In genomic region chr2:167801389-167801788, GRCm38 (mm10) we compare ENCODE assay signal across 16 mouse cellular contexts.
DNase-seq lines count a peak whose midpoint lies in the region; ATAC-seq and TF ChIP-seq lines count a peak whose summit lies in the region.
"Had no signal": no experiment of that assay in that cellular context is flagged by ENCODE, and none has a peak within 500 bp of the region (broad histone marks: within the 10 kb centered on the region; RNA-seq: fewer than 3 reads in every experiment).

No protein-coding gene starts in this region.

- no peaks in the 10 kb centered on the region for H3K27me3 ChIP-seq in heart, embryonic 12.5 days (replicated peaks)
- no peaks in the 10 kb centered on the region for H3K27me3 ChIP-seq in lung, embryonic 14.5 days (ENCODE audit: insufficient read depth, low read length)
- H3K27me3 ChIP-seq in intestine, embryonic 16.5 days (replicated peaks; ENCODE audit: control insufficient read depth, insufficient read depth, low read length): no peaks in the 10 kb centered on the region
- H3K27me3 ChIP-seq in stomach, embryonic 16.5 days (ENCODE audit: control insufficient read depth, insufficient read depth, low read length): no peaks in the 10 kb centered on the region
- H3K27me3 ChIP-seq: forebrain, embryonic 12.5 days; midbrain, embryonic 15.5 days had no signal

- peaks cover 50% of the 10 kb centered on the region for H3K4me1 ChIP-seq in heart, embryonic 12.5 days (replicated peaks)
- peaks cover 9% of the 10 kb centered on the region for H3K4me1 ChIP-seq in lung, embryonic 14.5 days (ENCODE audit: insufficient read depth)
- H3K4me1 ChIP-seq in intestine, embryonic 16.5 days (ENCODE audit: control insufficient read depth, insufficient read depth, low read length): peaks cover 39% of the 10 kb centered on the region
- H3K4me1 ChIP-seq in stomach, embryonic 16.5 days (ENCODE audit: control insufficient read depth, insufficient read depth, low read length): peaks cover 30% of the 10 kb centered on the region
- H3K4me1 ChIP-seq: midbrain, embryonic 15.5 days had no signal

- H3K4me2 ChIP-seq in heart, embryonic 12.5 days: no peak overlapping the region
- H3K4me2 ChIP-seq in lung, embryonic 14.5 days: no peak overlapping the region
- no peak overlapping the region for H3K4me2 ChIP-seq in intestine, embryonic 16.5 days (ENCODE audit: low read depth, low read length)
- H3K4me2 ChIP-seq in stomach, embryonic 16.5 days (ENCODE audit: low read depth, low read length): no peak overlapping the region
- H3K4me2 ChIP-seq: forebrain, embryonic 12.5 days; midbrain, embryonic 15.5 days had no signal

- 27% methylated on average over 10 of the region's 10 CpGs for WGBS in heart, embryonic 12.5 days
- 67% methylated on average over 10 of the region's 10 CpGs for WGBS in lung, embryonic 14.5 days
- 76% methylated on average over 10 of the region's 10 CpGs for WGBS in intestine, embryonic 16.5 days
- WGBS in stomach, embryonic 16.5 days: 74% methylated on average over 10 of the region's 10 CpGs

- H3K27ac ChIP-seq in heart, embryonic 12.5 days (ENCODE audit: poor library complexity, severe bottlenecking): peak overlapping the region; percentile 96
- peak overlapping the region; percentile 83 for H3K27ac ChIP-seq in lung, embryonic 14.5 days (ENCODE audit: low read depth)
- H3K27ac ChIP-seq in intestine, embryonic 16.5 days (ENCODE audit: low read length): peak overlapping the region; percentile 83
- peak overlapping the region; percentile 81; the same call in 1 of the 2 replicates for H3K27ac ChIP-seq in stomach, embryonic 16.5 days (ENCODE audit: low read length)
- H3K27ac ChIP-seq: midbrain, embryonic 15.5 days had no signal

- no peaks in the 10 kb centered on the region for H3K36me3 ChIP-seq in heart, embryonic 12.5 days
- no peaks in the 10 kb centered on the region for H3K36me3 ChIP-seq in lung, embryonic 14.5 days (ENCODE audit: insufficient read depth)
- H3K36me3 ChIP-seq in intestine, embryonic 16.5 days (ENCODE audit: control insufficient read depth, insufficient read depth, low read length): no peaks in the 10 kb centered on the region
- H3K36me3 ChIP-seq in stomach, embryonic 16.5 days (ENCODE audit: control insufficient read depth, insufficient read depth, low read length): no peaks in the 10 kb centered on the region
- H3K36me3 ChIP-seq: forebrain, embryonic 12.5 days; midbrain, embryonic 15.5 days had no signal

- H3K9me3 ChIP-seq in heart, embryonic 12.5 days (replicated peaks): 0 out of 2 replicates have a peak, but pooled peaks cover 3% of the 10 kb centered on the region
- no peaks in the 10 kb centered on the region for H3K9me3 ChIP-seq in lung, embryonic 14.5 days (ENCODE audit: low read depth, low read length)
- H3K9me3 ChIP-seq in intestine, embryonic 16.5 days (ENCODE audit: control insufficient read depth, low read length): no peaks in the 10 kb centered on the region
- no peaks in the 10 kb centered on the region for H3K9me3 ChIP-seq in stomach, embryonic 16.5 days (replicated peaks; ENCODE audit: control insufficient read depth, low read length)
- H3K9me3 ChIP-seq: forebrain, embryonic 12.5 days; midbrain, embryonic 15.5 days had no signal

- TF ChIP-seq CTCF in lung, embryonic 14.5 days (IDR thresholded peaks at IDR 0.05; ENCODE audit: low read depth): no peak

- DNase-seq in heart, adult 11 months: no peak
- no peak for DNase-seq in lung, embryonic 14.5 days
- no peak for DNase-seq in lung, postnatal 4 days
- no peak for DNase-seq in thymus, adult 18-20 months
- DNase-seq in embryo, embryonic 9.5 days (ENCODE audit: extremely low spot score): no peak
- DNase-seq: cerebellum, postnatal 14 days; layer of hippocampus, postnatal 36 days; left cerebral cortex, postnatal 4 days; lung, postnatal 10 days; thymus, postnatal 14 days had no signal

- 0 out of 2 replicates have a peak overlapping the region, but pooled peaks have one; percentile 27 for H3K9ac ChIP-seq in heart, embryonic 12.5 days
- H3K9ac ChIP-seq in lung, embryonic 14.5 days: no peak overlapping the region
- no peak overlapping the region for H3K9ac ChIP-seq in intestine, embryonic 16.5 days (ENCODE audit: low read depth, low read length)
- H3K9ac ChIP-seq in stomach, embryonic 16.5 days (ENCODE audit: low read length): no peak overlapping the region
- H3K9ac ChIP-seq: forebrain, embryonic 12.5 days; midbrain, embryonic 15.5 days had no signal

- H3K4me3 ChIP-seq in heart, embryonic 12.5 days: no peak overlapping the region
- no peak overlapping the region for H3K4me3 ChIP-seq in lung, embryonic 14.5 days (ENCODE audit: low read depth, low read length)
- H3K4me3 ChIP-seq in intestine, embryonic 16.5 days (ENCODE audit: low read length): no peak overlapping the region
- H3K4me3 ChIP-seq in stomach, embryonic 16.5 days (replicated peaks; ENCODE audit: low read length): no peak overlapping the region
- H3K4me3 ChIP-seq: forebrain, embryonic 12.5 days; midbrain, embryonic 15.5 days had no signal

- peak; percentile 70 for ATAC-seq in heart, embryonic 12.5 days (ENCODE audit: insufficient number of reproducible peaks, low FRiP score)
- 0 out of 2 replicates have a peak, but pooled peaks have one; percentile 1 for ATAC-seq in lung, embryonic 14.5 days (ENCODE audit: insufficient read depth)
- ATAC-seq in intestine, embryonic 16.5 days: no peak
- no peak for ATAC-seq in stomach, embryonic 16.5 days (ENCODE audit: insufficient read depth, low FRiP score)
- ATAC-seq: inflammation-experienced regulatory T-cells, adult 6 months; midbrain, embryonic 15.5 days had no signal

Comparison
In these comparisons a context has a peak if more than half of its experiments do, and no peak if none do; other contexts are left out.
1. ATAC-seq: peak in heart, embryonic 12.5 days (single experiment) and lung, embryonic 14.5 days (single experiment); none in intestine, embryonic 16.5 days (single experiment) and stomach, embryonic 16.5 days (single experiment).
2. Peak in every context shown above with its lines, with median percentiles within 50 percentile points of each other: H3K27ac ChIP-seq.